Mouse (Mus musculus) neural tube, embryonic 11.5 days (tissue): ENCODE data around the gene Ablim1. TPM values are rescaled to one million over a fixed set of nuclear protein-coding genes. Genes with fewer than 3 reads are reported as not detected.

Experiments
- ATAC-seq: fragments of 200-750 bp; cut with Nextera tagmentation; 2 replicates; pipeline ENCODE4 v1.8.0; 2017; ENCODE audit warnings: moderate number of reproducible peaks, mild to moderate bottlenecking, moderate TSS enrichment, moderate library complexity; ENCODE audit not compliant: insufficient read depth, low FRiP score, low TSS enrichment
- DNase-seq: peaks from one replicate; pipeline ENCODE4 v3.0.0-alpha.2; 2015; ENCODE audit warnings: low spot score
- H3K27ac ChIP-seq: fragments of 300-500 bp; sonication (generic); 2 replicates; pipeline ENCODE4 v1.5.1; 2014; ENCODE audit warnings: low read depth, mild to moderate bottlenecking, low read length
- H3K27me3 ChIP-seq: fragments of 300-500 bp; sonication (generic); 2 replicates; pipeline ENCODE4 v1.6.1; 2014; ENCODE audit warnings: mild to moderate bottlenecking, low read length, mixed read lengths; ENCODE audit not compliant: control insufficient read depth, insufficient read depth
- H3K36me3 ChIP-seq: fragments of 300-500 bp; sonication (generic); 2 replicates; pipeline ENCODE4 v1.6.1; 2014; ENCODE audit warnings: mild to moderate bottlenecking, low read length, moderate library complexity, mixed read lengths; ENCODE audit not compliant: control insufficient read depth, insufficient read depth
- H3K4me1 ChIP-seq: fragments of 300-500 bp; sonication (generic); 2 replicates; pipeline ENCODE4 v1.6.1; 2014; ENCODE audit warnings: low read length, mixed read lengths; ENCODE audit not compliant: control insufficient read depth, insufficient read depth
- H3K4me2 ChIP-seq: fragments of 300-500 bp; sonication (generic); 2 replicates; pipeline ENCODE4 v1.6.1; 2014; ENCODE audit warnings: low read depth, mild to moderate bottlenecking, moderate library complexity
- H3K4me3 ChIP-seq: fragments of 300-500 bp; sonication (generic); 2 replicates; pipeline ENCODE4 v1.5.1; 2014; ENCODE audit warnings: low read depth, low read length
- H3K9ac ChIP-seq: fragments of 300-500 bp; sonication (generic); 2 replicates; pipeline ENCODE4 v1.6.1; 2014; ENCODE audit warnings: mild to moderate bottlenecking, low read length
- H3K9me3 ChIP-seq: fragments of 300-500 bp; sonication (generic); 2 replicates; pipeline ENCODE4 v1.6.1; 2016; ENCODE audit warnings: low read length; ENCODE audit not compliant: control insufficient read depth
- WGBS: fragments of 180-500 bp; shearing (Covaris S2); extraction: QIAGEN DNeasy Blood & Tissue Kit; methylation state at CpG from one replicate; pipeline ENCODE4 v1.1.7; 2014; 5-methylcytosine and 5-hydroxymethylcytosine counted together
- polyA plus RNA-seq: library from polyadenylated mRNA; unstranded; fragments of >200 nt; fragmentation: Nextera tagmentation; extraction: Ambion mirVana; gene quantifications from 2 replicates; pipeline ENCODE4 v1.2.1, GENCODE M21; 2014

Gene Ablim1
- polyA plus RNA-seq, 1 experiment from 2014 or later, result 24.5 TPM

- Histone ChIP-seq H3K27ac (no peak overlapping the region), H3K9ac (no peak overlapping the region), H3K4me3 (peak overlapping the region; percentile 41; the same call in 1 of the 2 replicates), H3K36me3 (no peaks in the 10 kb centered on the region), H3K9me3 (no peaks in the 10 kb centered on the region), H3K4me2 (peak overlapping the region; percentile 74), H3K4me1 (peaks cover 15% of the 10 kb centered on the region; the same call in 1 of the 2 replicates), H3K27me3 (no peaks in the 10 kb centered on the region)
- 44% methylated on average over 8 of the region's 8 CpGs for WGBS
- ATAC-seq (no peak), DNase-seq (no peak)
These were observed 118.1 kb downstream of the Ablim1 start for GRCm38 (mm10) chr19:57196616-57197015.

- DNase-seq, result no peak
- Histone ChIP-seq H3K4me2 (no peak overlapping the region), H3K36me3 (no peaks in the 10 kb centered on the region), H3K27ac (no peak overlapping the region), H3K9ac (no peak overlapping the region; the same call in 1 of the 2 replicates), H3K4me3 (no peak overlapping the region), H3K9me3 (no peaks in the 10 kb centered on the region), H3K27me3 (no peaks in the 10 kb centered on the region), H3K4me1 (peaks cover 15% of the 10 kb centered on the region; the same call in 1 of the 2 replicates)
- ATAC-seq, result no peak
- WGBS, result 88% methylated on average over 11 of the region's 11 CpGs
These were observed 119.4 kb downstream of the Ablim1 start for GRCm38 (mm10) chr19:57195169-57195930.

GRCm38 (mm10) chr19:57193958-57194357 is 120.8 kb downstream of the Ablim1 start:
- Histone ChIP-seq H3K9ac (no peak overlapping the region), H3K4me1 (peaks cover 15% of the 10 kb centered on the region; the same call in 1 of the 2 replicates), H3K9me3 (no peaks in the 10 kb centered on the region), H3K4me3 (no peak overlapping the region), H3K4me2 (no peak overlapping the region), H3K27me3 (no peaks in the 10 kb centered on the region), H3K36me3 (no peaks in the 10 kb centered on the region), H3K27ac (no peak overlapping the region)
- ATAC-seq, result no peak
- peak; percentile 47 for DNase-seq
- WGBS, result 83% methylated on average over 6 of the region's 6 CpGs

- no peaks in the 10 kb centered on the region for H3K27me3 ChIP-seq
- no peak overlapping the region for H3K27ac ChIP-seq
- no peaks in the 10 kb centered on the region for H3K36me3 ChIP-seq
- H3K9ac ChIP-seq, result no peak overlapping the region
- H3K4me2 ChIP-seq, result no peak overlapping the region
- ATAC-seq (no peak), DNase-seq (no peak)
- no peaks in the 10 kb centered on the region for H3K9me3 ChIP-seq
- 95% methylated on average over 12 of the region's 12 CpGs for WGBS
- H3K4me1 ChIP-seq, result peaks cover 12% of the 10 kb centered on the region; the same call in 1 of the 2 replicates
- H3K4me3 ChIP-seq, result no peak overlapping the region
These were observed 121.3 kb downstream of the Ablim1 start for GRCm38 (mm10) chr19:57193382-57193781.

- H3K4me2 ChIP-seq, result no peak overlapping the region
- no peaks in the 10 kb centered on the region for H3K4me1 ChIP-seq
- no peak overlapping the region for H3K4me3 ChIP-seq
- H3K27ac ChIP-seq, result no peak overlapping the region
- DNase-seq (no peak), ATAC-seq (no peak)
- H3K36me3 ChIP-seq, result no peaks in the 10 kb centered on the region
- H3K9me3 ChIP-seq, result no peaks in the 10 kb centered on the region
- H3K27me3 ChIP-seq, result no peaks in the 10 kb centered on the region
- WGBS, result 53% methylated on average over 1 of the region's 1 CpGs
- H3K9ac ChIP-seq, result no peak overlapping the region
These were observed 123.6 kb downstream of the Ablim1 start for GRCm38 (mm10) chr19:57191109-57191508.

GRCm38 (mm10) chr19:57189427-57189826 is 125.3 kb downstream of the Ablim1 start:
- Histone ChIP-seq H3K9me3 (no peaks in the 10 kb centered on the region), H3K36me3 (no peaks in the 10 kb centered on the region), H3K4me1 (no peaks in the 10 kb centered on the region), H3K27me3 (no peaks in the 10 kb centered on the region), H3K27ac (no peak overlapping the region), H3K4me3 (no peak overlapping the region), H3K9ac (no peak overlapping the region), H3K4me2 (no peak overlapping the region)
- DNase-seq (no peak), ATAC-seq (no peak)
- 81% methylated on average over 5 of the region's 5 CpGs for WGBS

- no peak for DNase-seq
- H3K4me2 ChIP-seq, result no peak overlapping the region
- H3K27me3 ChIP-seq, result no peaks in the 10 kb centered on the region
- H3K9ac ChIP-seq, result no peak overlapping the region
- no peaks in the 10 kb centered on the region for H3K36me3 ChIP-seq
- no peaks in the 10 kb centered on the region for H3K4me1 ChIP-seq
- no peak overlapping the region for H3K27ac ChIP-seq
- H3K9me3 ChIP-seq, result no peaks in the 10 kb centered on the region
- 84% methylated on average over 4 of the region's 4 CpGs for WGBS
- H3K4me3 ChIP-seq, result no peak overlapping the region
- ATAC-seq, result no peak
These were observed 126.2 kb downstream of the Ablim1 start for GRCm38 (mm10) chr19:57188553-57188952.

- 73% methylated on average over 3 of the region's 3 CpGs for WGBS
These were observed 129.7 kb downstream of the Ablim1 start for GRCm38 (mm10) chr19:57185021-57185420.

More at GRCm38 (mm10) chr19:57185021-57185420, 129.7 kb downstream of the Ablim1 start:
- Histone ChIP-seq H3K36me3 (no peaks in the 10 kb centered on the region), H3K27me3 (no peaks in the 10 kb centered on the region), H3K4me2 (no peak overlapping the region), H3K4me3 (no peak overlapping the region), H3K4me1 (no peaks in the 10 kb centered on the region), H3K9me3 (no peaks in the 10 kb centered on the region), H3K9ac (no peak overlapping the region), H3K27ac (no peak overlapping the region)
- ATAC-seq (no peak), DNase-seq (no peak)
